Mouse (Mus musculus) liver, embryonic 12.5 days (tissue): ENCODE results near the gene Ifnl2. TPM values are rescaled to one million over a fixed set of nuclear protein-coding genes. Genes with fewer than 3 reads are reported as not detected.
"Not testable (repeated sequence)": the region's sequence is repeated elsewhere in the genome, so short reads cannot be mapped to it uniquely, and the experiment has no call there.

Source experiments
- ATAC-seq: fragments of 200-750 bp; cut with Nextera tagmentation; 2 replicates; pipeline ENCODE4 v1.8.0; 2017; ENCODE audit warnings: moderate number of reproducible peaks, mild to moderate bottlenecking, moderate library complexity
- H3K27ac ChIP-seq: fragments of 300-500 bp; sonication (generic); 2 replicates; pipeline ENCODE4 v1.5.1; 2016; ENCODE audit warnings: mild to moderate bottlenecking
- H3K27me3 ChIP-seq: fragments of 300-500 bp; sonication (generic); replicated peaks from 2 replicates; pipeline ENCODE4 v1.6.1; 2016; ENCODE audit warnings: mild to moderate bottlenecking, moderate library complexity
- H3K36me3 ChIP-seq: fragments of 300-500 bp; sonication (generic); 2 replicates; pipeline ENCODE4 v1.6.1; 2016; ENCODE audit warnings: mild to moderate bottlenecking, moderate library complexity
- H3K4me1 ChIP-seq: fragments of 300-500 bp; sonication (generic); 2 replicates; pipeline ENCODE4 v1.6.1; 2016
- H3K4me2 ChIP-seq: fragments of 300-500 bp; sonication (generic); 2 replicates; pipeline ENCODE4 v1.6.1; 2016; ENCODE audit warnings: mild to moderate bottlenecking, moderate library complexity
- H3K4me3 ChIP-seq: fragments of 300-500 bp; sonication (generic); 2 replicates; pipeline ENCODE4 v1.5.1; 2016; ENCODE audit warnings: mild to moderate bottlenecking, moderate library complexity
- H3K9ac ChIP-seq: fragments of 300-500 bp; sonication (generic); 2 replicates; pipeline ENCODE4 v1.6.1; 2016; ENCODE audit warnings: mild to moderate bottlenecking, moderate library complexity
- H3K9me3 ChIP-seq: fragments of 300-500 bp; sonication (generic); replicated peaks from 2 replicates; pipeline ENCODE4 v1.6.1; 2016; ENCODE audit warnings: mild to moderate bottlenecking, moderate library complexity
- WGBS: fragments of 180-500 bp; shearing (Covaris S2); methylation state at CpG from one replicate; pipeline ENCODE4 v1.1.7; 2016; ENCODE audit not compliant: insufficient replicate concordance; 5-methylcytosine and 5-hydroxymethylcytosine counted together
- polyA plus RNA-seq: library from polyadenylated mRNA; unstranded; fragments of >200 nt; fragmentation: Nextera tagmentation; extraction: Ambion mirVana; gene quantifications from 2 replicates; pipeline ENCODE4 v1.2.1, GENCODE M21; 2016

Gene Ifnl2
- polyA plus RNA-seq, 1 experiment from 2014 or later, result not detected

DNA sequence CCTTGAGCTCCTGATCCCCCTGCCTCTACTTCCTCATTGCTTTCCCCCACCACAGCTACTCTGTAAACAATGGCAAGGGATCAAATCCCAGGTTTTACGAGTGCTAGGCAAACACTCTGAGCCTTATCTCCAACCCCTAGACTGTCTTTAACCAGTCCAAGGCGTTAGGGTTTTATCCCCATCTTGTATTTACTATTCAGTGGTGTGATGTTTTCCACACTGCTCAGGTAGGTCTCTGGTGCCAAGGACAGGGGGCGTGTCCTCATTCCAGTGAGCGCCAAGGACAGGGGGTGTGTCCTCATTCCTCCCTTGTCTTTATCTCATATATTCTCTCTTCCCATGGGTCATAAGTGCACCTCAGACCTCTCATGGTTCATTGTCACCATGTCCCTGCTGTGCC, 30.3 kb upstream of the Ifnl2 start, which contains the start of gene Sycn:
Gene Sycn (plus strand): TSS at position 360 of the 400 bp plus-strand sequence.
- peaks cover 5% of the 10 kb centered on the region; the same call in 1 of the 2 replicates for H3K4me1 ChIP-seq
- H3K4me2 ChIP-seq, result no peak within 1 kb of the TSS
- no peaks in the 10 kb centered on the region for H3K9me3 ChIP-seq
- no peaks in the 10 kb centered on the region for H3K36me3 ChIP-seq
- H3K4me3 ChIP-seq, result no peak within 1 kb of the TSS
- no peak within 1 kb of the TSS for H3K9ac ChIP-seq
- H3K27ac ChIP-seq, result no peak within 1 kb of the TSS
- 62% methylated on average over 4 of the region's 4 CpGs for WGBS
- peaks cover 24% of the 10 kb centered on the region for H3K27me3 ChIP-seq
- ATAC-seq, result no peak

DNA sequence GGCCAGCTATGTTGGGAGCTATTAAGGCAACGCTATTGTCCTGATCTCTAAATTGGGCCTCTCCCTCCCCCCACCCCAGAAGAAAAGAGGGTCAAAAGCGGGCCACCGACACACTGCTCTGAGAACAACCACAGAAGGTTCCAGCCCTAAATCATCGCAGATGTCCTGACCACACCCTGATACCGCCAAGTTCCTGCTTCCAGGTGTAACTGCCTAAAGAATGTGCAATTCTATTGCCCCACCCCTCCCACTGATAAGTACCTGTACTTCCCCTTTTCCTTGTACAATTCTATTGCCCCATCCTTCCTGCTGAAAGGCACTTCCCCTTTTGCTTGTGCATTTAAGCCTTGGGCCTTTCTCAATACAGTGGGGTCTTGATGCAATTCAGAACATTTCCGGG, 28.6 kb upstream of the Ifnl2 start:
- not testable (repeated sequence) for H3K4me3 ChIP-seq, ATAC-seq, H3K9me3 ChIP-seq, H3K4me2 ChIP-seq, H3K27me3 ChIP-seq, H3K9ac ChIP-seq, H3K27ac ChIP-seq, H3K36me3 ChIP-seq, H3K4me1 ChIP-seq
- 67% methylated on average over 6 of the region's 6 CpGs for WGBS

DNA sequence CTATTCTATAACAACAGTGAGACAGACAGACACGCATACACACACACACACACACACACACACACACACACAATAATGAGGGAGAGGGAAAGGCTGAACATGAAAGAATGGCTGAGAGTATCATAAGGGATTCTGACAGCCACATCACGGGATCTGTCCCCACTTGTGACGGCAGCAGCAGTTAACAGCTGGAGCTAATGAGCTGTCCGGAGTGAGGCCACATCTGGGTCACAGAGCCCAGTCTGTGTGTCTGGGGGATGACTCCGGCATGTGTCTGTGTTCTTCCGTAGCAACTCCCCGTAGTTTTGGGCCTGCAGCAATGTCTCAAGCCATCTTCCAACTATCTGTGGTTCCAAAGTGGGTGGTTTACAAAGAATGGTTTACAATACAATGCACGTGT, 21.8 kb upstream of the Ifnl2 start:
- ATAC-seq, result no peak
- WGBS, result 75% methylated on average over 8 of the region's 8 CpGs

DNA sequence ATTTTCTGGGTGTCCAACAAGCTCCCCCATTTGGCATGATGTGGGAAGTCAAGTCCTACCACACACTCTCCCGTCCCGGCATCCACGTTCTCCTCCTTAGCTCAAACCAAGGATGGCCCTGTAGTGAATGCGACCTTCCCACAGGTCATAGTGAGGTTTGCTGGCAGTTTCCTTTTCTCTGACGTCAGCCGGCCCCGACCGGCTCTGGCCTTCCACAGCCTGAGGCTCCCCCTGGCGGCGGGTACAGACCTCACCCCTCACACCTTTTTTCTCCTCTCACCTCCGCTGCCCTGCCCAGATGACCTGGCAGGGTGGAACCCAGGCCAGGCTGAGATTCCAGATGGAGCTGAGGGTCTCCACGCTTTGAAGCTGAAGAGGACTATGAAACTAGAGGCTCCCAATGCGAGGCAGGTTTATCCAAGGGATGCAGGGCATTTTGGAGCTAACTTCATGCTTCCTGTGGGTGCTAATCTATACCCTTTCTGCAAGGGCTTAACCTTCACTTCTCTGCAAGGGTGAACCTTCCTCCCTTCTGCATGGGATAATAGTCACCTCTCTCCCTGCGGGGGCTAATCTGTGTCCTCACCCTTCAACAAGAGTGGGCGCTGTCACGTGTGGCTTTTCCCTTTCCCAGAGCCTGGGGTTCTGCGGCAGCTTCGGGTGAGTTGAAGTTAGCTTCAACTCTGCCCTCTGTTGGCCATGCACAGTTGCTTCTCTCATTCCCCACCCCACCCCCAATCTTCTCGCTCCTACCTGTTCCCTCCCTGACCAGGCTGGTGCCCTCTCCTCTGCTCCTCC, 17.9 kb upstream of the Ifnl2 start:
- Histone ChIP-seq H3K4me2 (peak overlapping the region; percentile 17; the same call in 1 of the 2 replicates), H3K27me3 (no peaks in the 10 kb centered on the region), H3K4me1 (peaks cover 8% of the 10 kb centered on the region; the same call in 1 of the 2 replicates), H3K9me3 (no peaks in the 10 kb centered on the region), H3K36me3 (no peaks in the 10 kb centered on the region), H3K9ac (no peak overlapping the region), H3K4me3 (no peak overlapping the region), H3K27ac (no peak overlapping the region)
- 4% methylated on average over 19 of the region's 19 CpGs for WGBS
- peak; percentile 59 for ATAC-seq

More for the DNA sequence above, 21.8 kb upstream of the Ifnl2 start:
- Histone ChIP-seq H3K27ac (no peak overlapping the region), H3K9ac (no peak overlapping the region), H3K36me3 (no peaks in the 10 kb centered on the region), H3K4me3 (no peak overlapping the region), H3K27me3 (no peaks in the 10 kb centered on the region), H3K4me2 (no peak overlapping the region), H3K9me3 (no peaks in the 10 kb centered on the region), H3K4me1 (peaks cover 8% of the 10 kb centered on the region; the same call in 1 of the 2 replicates)

DNA sequence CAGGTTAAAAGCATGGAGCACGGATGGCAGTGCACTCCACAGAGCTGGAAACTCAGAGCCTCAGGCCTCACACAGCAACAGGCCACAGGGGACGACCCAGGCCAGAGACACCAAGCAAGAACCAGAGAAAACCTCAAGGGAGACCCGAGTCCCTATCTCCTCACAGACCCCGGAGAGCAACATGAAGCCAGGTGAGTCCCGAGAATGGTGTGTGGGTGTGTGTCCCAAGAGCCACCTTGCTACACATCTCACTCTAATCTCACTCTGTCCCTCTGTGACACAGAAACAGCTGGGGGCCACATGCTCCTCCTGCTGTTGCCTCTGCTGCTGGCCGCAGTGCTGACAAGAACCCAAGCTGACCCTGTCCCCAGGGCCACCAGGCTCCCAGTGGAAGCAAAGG, 12.3 kb upstream of the Ifnl2 start, which contains the start of gene Ifnl3:
Gene Ifnl3 (plus strand): TSS at position 301 of the 400 bp plus-strand sequence.
- H3K27me3 ChIP-seq, H3K4me3 ChIP-seq, H3K27ac ChIP-seq, H3K4me2 ChIP-seq, H3K4me1 ChIP-seq, H3K36me3 ChIP-seq, H3K9ac ChIP-seq, ATAC-seq, H3K9me3 ChIP-seq: not testable (repeated sequence)
- WGBS, result 55% methylated on average over 5 of the region's 6 CpGs

DNA sequence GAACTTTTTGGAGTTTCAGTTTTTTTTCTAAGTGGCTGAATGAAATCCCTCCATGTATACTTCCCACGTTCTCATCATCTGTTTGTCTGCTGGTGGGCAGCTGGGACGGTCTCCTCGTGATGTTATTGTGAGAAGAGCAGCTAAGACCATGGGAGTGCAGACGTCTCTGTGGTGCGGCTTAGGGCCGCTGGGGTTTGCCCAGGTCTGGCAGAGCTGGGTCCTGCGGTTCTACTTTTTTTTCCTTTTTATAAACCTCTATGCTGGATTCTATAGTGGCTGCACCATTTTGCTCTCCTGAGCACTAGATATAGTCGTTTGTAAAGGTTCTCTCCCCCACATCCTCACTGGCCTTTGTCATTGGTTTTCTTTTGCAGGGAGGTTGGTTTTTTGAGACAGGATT, 1.2 kb upstream of the Ifnl2 start:
- no peaks in the 10 kb centered on the region for H3K9me3 ChIP-seq
- 54% methylated on average over 8 of the region's 8 CpGs for WGBS
- no peak for ATAC-seq

DNA sequence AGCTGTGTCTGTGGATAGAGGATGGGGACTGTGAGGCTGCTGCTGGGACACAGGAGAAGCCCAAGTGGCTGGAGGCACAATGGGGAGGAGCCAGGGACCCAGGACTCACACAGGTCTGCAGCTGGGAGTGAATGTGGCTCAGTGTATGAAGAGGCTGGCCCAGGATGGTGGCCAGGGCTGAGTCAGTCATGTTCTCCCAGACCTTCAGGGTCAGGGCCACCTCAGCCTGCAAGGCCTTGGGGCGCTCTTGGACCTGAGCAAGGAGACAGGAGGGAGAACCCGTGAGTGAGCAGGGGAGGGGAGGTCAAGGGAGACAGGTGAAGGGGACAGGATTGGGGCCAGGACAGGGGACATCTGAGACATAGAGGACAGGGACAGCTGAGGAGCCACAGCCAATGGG, 1.1 kb downstream of the Ifnl2 start:
- ATAC-seq, H3K4me3 ChIP-seq, H3K4me1 ChIP-seq, H3K27ac ChIP-seq, H3K36me3 ChIP-seq, H3K9ac ChIP-seq, H3K4me2 ChIP-seq, H3K27me3 ChIP-seq, H3K9me3 ChIP-seq: not testable (repeated sequence)
- WGBS, result 67% methylated on average over 2 of the region's 2 CpGs

More for the DNA sequence above, 1.2 kb upstream of the Ifnl2 start:
- H3K4me3 ChIP-seq, result no peak overlapping the region
- no peaks in the 10 kb centered on the region for H3K36me3 ChIP-seq
- no peaks in the 10 kb centered on the region for H3K27me3 ChIP-seq
- no peak overlapping the region for H3K4me2 ChIP-seq
- no peak overlapping the region for H3K9ac ChIP-seq
- H3K4me1 ChIP-seq, result no peaks in the 10 kb centered on the region
- H3K27ac ChIP-seq, result no peak overlapping the region

DNA sequence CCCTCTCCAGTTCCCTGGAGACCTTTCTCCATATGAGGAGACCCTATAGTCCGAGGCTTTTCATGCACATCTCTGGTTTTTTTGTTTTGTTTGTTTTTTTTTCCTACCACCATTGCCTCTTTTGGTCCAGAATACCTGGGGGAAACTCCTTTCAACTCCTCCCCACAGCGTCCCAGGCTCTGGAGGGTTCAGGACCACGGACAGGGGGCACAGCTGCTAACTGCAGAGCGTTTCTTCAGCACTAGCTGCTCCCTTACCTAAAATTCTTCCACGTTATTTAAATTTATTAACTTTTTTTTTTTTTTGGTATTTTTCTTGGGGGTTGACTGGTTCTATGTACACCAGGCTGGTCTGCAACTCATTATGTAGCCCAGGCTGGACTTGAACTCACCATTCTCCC, 4.7 kb downstream of the Ifnl2 start:
- no peaks in the 10 kb centered on the region for H3K4me1 ChIP-seq
- H3K27me3 ChIP-seq, result no peaks in the 10 kb centered on the region
- no peak for ATAC-seq
- H3K36me3 ChIP-seq, result no peaks in the 10 kb centered on the region
- H3K27ac ChIP-seq, result no peak overlapping the region
- no peak overlapping the region for H3K4me2 ChIP-seq
- WGBS, result 4% methylated on average over 5 of the region's 5 CpGs
- H3K9ac ChIP-seq, result no peak overlapping the region
- H3K9me3 ChIP-seq, result no peaks in the 10 kb centered on the region
- no peak overlapping the region for H3K4me3 ChIP-seq

DNA sequence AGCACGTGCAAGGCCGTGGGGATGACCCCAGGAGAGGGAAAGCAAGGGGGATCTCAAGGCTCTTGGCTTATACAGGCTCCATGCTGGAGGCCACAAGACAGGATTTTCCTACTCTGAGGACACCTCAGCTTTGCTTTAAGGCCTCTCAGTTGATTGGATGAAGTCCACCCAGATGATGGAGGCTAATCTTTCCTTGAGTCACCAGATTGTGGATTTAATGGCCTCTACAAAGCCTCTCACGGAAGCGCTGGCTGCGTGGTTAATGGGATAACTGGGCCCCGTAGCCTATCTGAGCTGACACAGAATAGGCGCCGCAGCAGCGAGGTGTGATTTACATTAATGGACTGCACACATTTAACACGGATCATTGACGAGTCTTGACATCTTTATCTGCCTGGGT, 14.8 kb downstream of the Ifnl2 start:
- WGBS, result 65% methylated on average over 11 of the region's 11 CpGs
- Histone ChIP-seq H3K9ac (no peak overlapping the region), H3K4me2 (no peak overlapping the region), H3K9me3 (no peaks in the 10 kb centered on the region), H3K4me1 (no peaks in the 10 kb centered on the region), H3K27me3 (0 out of 2 replicates have a peak, but pooled peaks cover 3% of the 10 kb centered on the region), H3K4me3 (no peak overlapping the region), H3K27ac (no peak overlapping the region), H3K36me3 (no peaks in the 10 kb centered on the region)
- ATAC-seq, result no peak

DNA sequence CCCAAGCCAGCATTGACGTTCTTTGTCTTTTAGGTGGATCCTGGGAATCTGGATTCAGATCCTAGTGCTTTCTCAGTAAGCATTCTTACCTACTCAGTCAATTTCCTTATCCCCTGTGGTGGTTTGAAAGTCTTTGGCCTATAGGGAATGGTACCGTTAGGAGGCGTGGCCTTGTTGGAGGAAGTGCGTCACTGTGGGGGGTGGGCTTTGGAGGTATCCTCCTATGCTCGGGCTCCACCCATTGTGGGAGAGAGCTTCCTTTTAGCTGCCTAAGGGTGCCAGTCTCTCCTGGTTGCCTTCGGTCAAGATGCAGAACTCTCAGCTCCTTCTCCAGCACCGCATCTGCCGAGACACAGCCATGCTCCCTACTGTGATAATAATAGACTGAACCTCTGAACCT, 17.9 kb downstream of the Ifnl2 start:
- Histone ChIP-seq H3K9me3 (no peaks in the 10 kb centered on the region), H3K27ac (no peak overlapping the region), H3K4me1 (peaks cover 6% of the 10 kb centered on the region), H3K36me3 (no peaks in the 10 kb centered on the region), H3K4me3 (no peak overlapping the region), H3K9ac (no peak overlapping the region), H3K4me2 (no peak overlapping the region), H3K27me3 (peaks cover 13% of the 10 kb centered on the region)
- WGBS, result 71% methylated on average over 8 of the region's 8 CpGs
- no peak for ATAC-seq

DNA sequence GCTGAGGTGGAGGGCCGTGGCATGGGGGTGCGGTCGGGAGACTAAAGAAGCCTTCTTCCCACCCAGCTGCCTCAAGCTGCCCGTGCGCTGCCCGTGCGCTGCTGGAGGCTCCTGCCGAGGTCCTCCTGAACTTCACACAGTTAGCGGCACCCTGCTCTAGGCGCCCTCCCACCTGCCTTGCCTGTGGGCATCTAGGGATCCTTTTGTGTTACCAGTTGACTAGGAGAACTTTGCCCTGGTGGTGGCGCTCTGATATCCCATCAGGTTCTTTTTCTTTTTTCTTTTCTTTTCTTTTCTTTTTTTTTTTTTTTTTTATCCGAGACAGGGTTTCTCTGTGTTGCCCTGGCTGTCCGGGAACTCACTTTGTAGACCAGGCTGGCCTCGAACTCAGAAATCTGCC, 19.4 kb downstream of the Ifnl2 start:
- Histone ChIP-seq H3K27me3 (peaks cover 14% of the 10 kb centered on the region), H3K9ac (no peak overlapping the region), H3K9me3 (no peaks in the 10 kb centered on the region), H3K4me3 (no peak overlapping the region), H3K36me3 (no peaks in the 10 kb centered on the region), H3K4me1 (peaks cover 6% of the 10 kb centered on the region), H3K4me2 (peak overlapping the region; percentile 17; the same call in 1 of the 2 replicates), H3K27ac (no peak overlapping the region)
- WGBS, result 45% methylated on average over 14 of the region's 14 CpGs
- no peak for ATAC-seq

DNA sequence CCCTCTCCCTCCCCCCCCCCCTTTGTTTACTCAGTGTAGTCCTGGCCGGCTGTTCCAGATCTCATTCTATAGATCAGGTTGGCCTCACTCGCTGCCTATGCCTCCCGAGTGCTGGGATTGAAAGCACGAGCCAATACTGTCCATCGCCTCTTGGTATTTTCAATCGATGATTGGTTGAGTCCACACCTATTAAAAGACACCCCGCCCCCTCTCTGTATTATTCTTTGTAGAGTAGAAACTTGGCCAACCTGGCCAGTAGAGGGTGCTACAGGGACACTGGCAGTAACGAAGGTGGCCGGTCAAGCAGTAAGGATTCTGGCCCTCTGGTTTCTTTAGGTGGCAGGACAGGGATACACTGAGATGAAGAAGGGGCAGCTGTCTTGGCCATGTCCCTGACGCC, 19.8 kb downstream of the Ifnl2 start:
- 3% methylated on average over 10 of the region's 10 CpGs for WGBS

More for the DNA sequence above, 19.8 kb downstream of the Ifnl2 start:
- no peak overlapping the region for H3K4me3 ChIP-seq
- H3K9ac ChIP-seq, result no peak overlapping the region
- no peaks in the 10 kb centered on the region for H3K36me3 ChIP-seq
- no peak overlapping the region for H3K27ac ChIP-seq
- ATAC-seq, result no peak
- peaks cover 14% of the 10 kb centered on the region for H3K27me3 ChIP-seq
- no peaks in the 10 kb centered on the region for H3K9me3 ChIP-seq
- peaks cover 6% of the 10 kb centered on the region for H3K4me1 ChIP-seq
- peak overlapping the region; percentile 17; the same call in 1 of the 2 replicates for H3K4me2 ChIP-seq
